Mouse (Mus musculus): ENCODE data around the gene Rnf123. TPM values are rescaled to one million over a fixed set of nuclear protein-coding genes. Genes with fewer than 3 reads are reported as not detected.
A peak's percentile ranks its signal among the peaks of the same experiment; 100 is the strongest.

Gene Rnf123
- polyA plus RNA-seq (2015; fragmentation: Nextera tagmentation; extraction: Ambion mirVana) = 44.3 and 51.6 TPM in 2 replicates

DNA sequence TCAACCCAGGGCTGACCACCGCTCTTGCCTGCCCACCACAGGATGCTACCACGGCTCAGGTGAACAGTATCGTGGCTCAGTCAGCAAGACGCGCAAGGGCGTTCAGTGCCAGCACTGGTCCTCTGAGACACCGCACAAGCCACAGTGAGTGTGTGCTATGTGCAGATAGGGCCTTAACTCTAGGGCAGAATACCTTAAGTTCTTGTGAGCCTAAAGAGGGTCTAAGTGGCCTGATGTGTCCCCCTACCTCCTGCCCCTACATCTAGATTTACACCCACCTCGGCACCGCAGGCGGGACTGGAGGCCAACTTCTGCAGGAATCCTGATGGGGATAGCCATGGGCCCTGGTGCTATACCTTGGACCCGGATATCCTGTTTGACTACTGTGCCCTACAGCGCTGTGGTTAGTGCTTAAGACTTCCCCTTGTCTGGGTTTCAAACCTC lies at the start of gene Rnf123:
Gene Rnf123, minus strand, starts transcription at position 359 of the 444 bp plus-strand sequence.
- Histone ChIP-seq H3K27ac (replicated peaks) (no peak within 1 kb of the TSS), H3K36me3 (peaks cover 41% of the 10 kb centered on the region), H3K4me3 (replicated peaks) (peak within 1 kb of the TSS; percentile 19), H3K9ac (replicated peaks) (0 out of 2 replicates have a peak within 1 kb of the TSS, but pooled peaks have one; percentile 15), H3K4me2 (peak within 1 kb of the TSS; percentile 45), H3K4me1 (peaks cover 24% of the 10 kb centered on the region), H3K27me3 (replicated peaks) (peaks cover 46% of the 10 kb centered on the region), H3K9me3 (replicated peaks) (no peaks in the 10 kb centered on the region)
- WGBS = 35% methylated on average over 12 of the region's 12 CpGs
- ATAC-seq (ENCODE audit: low FRiP score) = no peak

DNA sequence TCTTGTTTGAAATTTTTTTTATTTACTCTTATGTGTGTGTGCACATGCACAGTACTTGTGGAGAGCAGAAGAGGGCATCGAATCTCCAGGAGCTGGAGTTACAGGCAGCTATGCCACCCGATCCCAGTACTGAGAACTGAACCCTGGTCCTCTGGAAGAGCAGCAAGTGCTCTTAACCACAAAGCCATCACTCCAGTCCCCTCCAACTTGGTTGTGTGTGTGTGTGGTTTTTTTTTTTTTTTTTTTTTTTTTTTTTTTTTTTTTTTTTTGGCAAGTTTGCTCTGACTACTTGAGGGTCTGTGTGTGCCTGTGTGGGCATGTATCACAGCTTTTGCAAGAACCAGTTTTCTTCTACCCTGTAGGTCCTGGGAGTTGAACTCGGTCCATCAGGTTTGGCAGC lies 49.2 kb upstream of the Rnf123 start:
- H3K4me1 ChIP-seq = no peaks in the 10 kb centered on the region
- no peak overlapping the region for H3K4me2 ChIP-seq
- H3K27ac ChIP-seq (replicated peaks) = no peak overlapping the region
- H3K9me3 ChIP-seq (replicated peaks) = no peaks in the 10 kb centered on the region
- H3K27me3 ChIP-seq (replicated peaks) = no peaks in the 10 kb centered on the region
- H3K9ac ChIP-seq (replicated peaks) = no peak overlapping the region
- 94% methylated on average over 3 of the region's 3 CpGs for WGBS
- H3K36me3 ChIP-seq = peaks cover 8% of the 10 kb centered on the region
- ATAC-seq (ENCODE audit: low FRiP score) = no peak
- no peak overlapping the region for H3K4me3 ChIP-seq (replicated peaks)

DNA sequence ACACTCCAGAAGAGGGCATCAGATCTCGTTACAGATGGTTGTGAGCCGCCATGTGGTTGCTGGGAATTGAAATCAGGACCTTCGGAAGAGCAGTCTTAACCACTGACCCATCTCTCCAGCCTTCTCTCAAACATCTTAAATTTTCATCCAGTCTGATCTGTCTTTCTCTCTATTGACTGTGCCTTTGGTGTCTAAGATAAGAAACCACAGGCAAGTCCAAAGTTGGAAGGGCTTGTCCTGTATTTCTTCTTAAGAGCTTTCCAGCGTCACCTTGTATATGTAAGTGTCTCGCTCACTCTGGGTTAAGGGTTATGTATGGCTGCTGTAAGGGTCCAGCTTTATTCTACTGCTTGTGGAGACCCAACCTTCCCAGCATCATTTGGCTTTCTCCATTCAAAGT lies 48.4 kb upstream of the Rnf123 start:
- no peak overlapping the region for H3K9ac ChIP-seq (replicated peaks)
- WGBS = 92% methylated on average over 5 of the region's 5 CpGs

DNA sequence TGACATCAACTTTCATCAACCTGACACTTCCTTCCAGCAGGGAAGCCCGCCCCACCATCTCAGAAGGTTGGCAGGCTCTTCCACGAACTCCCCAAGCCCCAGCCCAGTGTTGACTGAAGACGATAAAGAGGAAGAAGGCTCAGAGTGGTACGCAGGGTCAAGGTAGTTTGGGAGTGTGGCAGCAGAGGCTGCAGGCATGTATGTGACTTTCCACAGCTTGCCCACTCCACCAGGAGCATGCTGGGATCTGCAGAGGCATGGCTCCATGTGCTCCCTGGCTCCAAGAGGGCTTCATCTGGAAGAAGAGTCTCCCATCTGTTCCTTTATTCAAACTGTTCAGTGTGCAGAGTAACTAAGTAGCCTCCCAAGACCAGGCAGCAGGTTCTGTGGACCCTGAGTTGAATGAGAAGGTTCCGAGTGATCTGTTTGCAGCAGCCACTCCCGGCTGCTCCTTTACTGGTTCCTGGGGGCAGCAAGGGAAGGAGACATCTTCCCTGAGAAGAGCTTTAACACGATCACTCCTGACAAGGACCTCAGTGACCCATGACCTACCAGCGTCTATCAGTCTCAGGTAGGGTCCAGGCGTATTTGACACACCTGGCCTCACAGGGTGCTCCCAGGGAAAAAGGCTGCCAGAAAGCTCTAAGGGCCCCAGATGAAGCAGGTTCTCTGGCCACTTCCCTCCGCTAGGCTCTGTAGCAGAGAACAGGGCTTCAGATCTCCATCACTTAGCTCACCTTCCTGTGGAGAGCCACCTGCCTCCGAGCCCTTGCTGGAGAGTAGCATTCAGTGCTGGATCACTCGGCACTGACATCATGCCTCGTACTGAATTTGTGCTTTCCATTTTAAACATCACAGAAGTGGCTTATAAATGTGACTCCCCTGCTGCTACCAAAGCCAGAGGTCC lies 46.1 kb upstream of the Rnf123 start:
- H3K36me3 ChIP-seq = peaks cover 18% of the 10 kb centered on the region
- H3K4me3 ChIP-seq (replicated peaks) = no peak overlapping the region
- no peaks in the 10 kb centered on the region for H3K9me3 ChIP-seq (replicated peaks)
- WGBS = 83% methylated on average over 13 of the region's 13 CpGs
- H3K27ac ChIP-seq (replicated peaks) = no peak overlapping the region
- H3K4me1 ChIP-seq = no peaks in the 10 kb centered on the region
- H3K9ac ChIP-seq (replicated peaks) = no peak overlapping the region
- no peak for ATAC-seq (ENCODE audit: low FRiP score)
- H3K4me2 ChIP-seq = no peak overlapping the region
- no peaks in the 10 kb centered on the region for H3K27me3 ChIP-seq (replicated peaks)

More for the DNA sequence above, 48.4 kb upstream of the Rnf123 start:
- Histone ChIP-seq H3K9me3 (replicated peaks) (no peaks in the 10 kb centered on the region), H3K4me3 (replicated peaks) (no peak overlapping the region), H3K4me2 (no peak overlapping the region), H3K27me3 (replicated peaks) (no peaks in the 10 kb centered on the region), H3K36me3 (peaks cover 5% of the 10 kb centered on the region), H3K27ac (replicated peaks) (no peak overlapping the region), H3K4me1 (no peaks in the 10 kb centered on the region)
- ATAC-seq (ENCODE audit: low FRiP score) = no peak

DNA sequence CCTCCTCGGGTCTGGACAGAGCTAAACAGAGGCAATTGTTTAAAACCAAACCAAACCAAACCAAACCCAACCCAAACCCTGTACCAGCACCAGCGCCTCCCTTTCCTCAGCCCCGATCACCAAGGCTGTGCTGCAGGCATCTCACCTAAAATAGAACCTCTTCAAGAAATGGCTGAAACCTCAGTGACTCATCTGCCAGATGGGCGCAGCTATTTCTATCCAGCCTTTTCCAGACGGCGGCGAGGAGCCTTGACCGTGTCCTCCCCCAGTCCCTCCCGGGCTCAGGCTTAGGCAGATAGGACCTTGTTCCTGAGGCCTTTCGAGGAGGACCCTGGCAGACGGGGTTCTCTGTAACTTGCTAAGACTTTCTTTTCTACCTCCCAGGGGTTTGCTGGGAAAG lies 45.1 kb upstream of the Rnf123 start:
- H3K36me3 ChIP-seq = peaks cover 19% of the 10 kb centered on the region
- no peak overlapping the region for H3K4me3 ChIP-seq (replicated peaks)
- no peaks in the 10 kb centered on the region for H3K4me1 ChIP-seq
- H3K9me3 ChIP-seq (replicated peaks) = no peaks in the 10 kb centered on the region
- no peaks in the 10 kb centered on the region for H3K27me3 ChIP-seq (replicated peaks)
- ATAC-seq (ENCODE audit: low FRiP score) = no peak
- no peak overlapping the region for H3K4me2 ChIP-seq
- H3K27ac ChIP-seq (replicated peaks) = no peak overlapping the region
- no peak overlapping the region for H3K9ac ChIP-seq (replicated peaks)
- 87% methylated on average over 11 of the region's 11 CpGs for WGBS

DNA sequence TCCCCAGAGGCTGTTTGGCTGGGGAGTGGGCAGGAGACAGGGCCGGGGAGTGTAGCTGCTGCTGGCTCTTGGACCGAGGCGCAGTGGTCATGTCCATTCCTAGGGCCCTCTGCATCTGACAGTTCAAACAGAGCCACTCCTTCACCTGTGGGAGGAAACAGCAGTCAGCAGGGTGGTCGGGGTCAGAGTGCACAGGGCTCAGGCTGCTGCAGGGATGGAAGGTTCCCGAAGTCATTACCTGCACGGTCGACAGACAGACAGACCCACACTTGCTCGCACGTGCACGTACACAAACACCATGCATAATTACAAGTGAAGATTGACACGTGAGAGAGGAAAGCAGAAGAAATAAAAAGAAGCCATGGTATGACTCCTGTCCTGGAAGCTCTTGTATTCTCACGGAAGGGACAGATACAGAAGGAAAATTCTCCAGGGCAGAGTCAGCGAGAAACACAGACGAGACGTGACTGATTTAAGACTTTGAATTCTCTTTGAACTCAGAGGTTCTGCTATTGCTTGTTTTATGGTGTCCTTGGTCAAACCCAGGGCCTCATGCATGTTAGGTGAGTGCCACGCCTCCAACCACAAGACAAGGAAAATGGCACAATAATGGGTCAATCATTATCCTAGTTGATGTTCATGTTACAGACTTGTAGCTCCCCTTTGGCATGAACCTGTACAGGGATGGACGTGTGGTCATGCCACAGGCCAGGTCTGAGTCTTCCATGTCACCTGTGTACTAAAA lies 43.5 kb upstream of the Rnf123 start:
- H3K27me3 ChIP-seq (replicated peaks) = no peaks in the 10 kb centered on the region
- no peaks in the 10 kb centered on the region for H3K9me3 ChIP-seq (replicated peaks)
- no peak overlapping the region for H3K4me2 ChIP-seq
- ATAC-seq (ENCODE audit: low FRiP score) = no peak
- WGBS = 80% methylated on average over 17 of the region's 17 CpGs
- no peak overlapping the region for H3K4me3 ChIP-seq (replicated peaks)
- H3K36me3 ChIP-seq = peaks cover 26% of the 10 kb centered on the region
- no peak overlapping the region for H3K9ac ChIP-seq (replicated peaks)
- H3K27ac ChIP-seq (replicated peaks) = no peak overlapping the region
- no peaks in the 10 kb centered on the region; the same call in 1 of the 2 replicates for H3K4me1 ChIP-seq

DNA sequence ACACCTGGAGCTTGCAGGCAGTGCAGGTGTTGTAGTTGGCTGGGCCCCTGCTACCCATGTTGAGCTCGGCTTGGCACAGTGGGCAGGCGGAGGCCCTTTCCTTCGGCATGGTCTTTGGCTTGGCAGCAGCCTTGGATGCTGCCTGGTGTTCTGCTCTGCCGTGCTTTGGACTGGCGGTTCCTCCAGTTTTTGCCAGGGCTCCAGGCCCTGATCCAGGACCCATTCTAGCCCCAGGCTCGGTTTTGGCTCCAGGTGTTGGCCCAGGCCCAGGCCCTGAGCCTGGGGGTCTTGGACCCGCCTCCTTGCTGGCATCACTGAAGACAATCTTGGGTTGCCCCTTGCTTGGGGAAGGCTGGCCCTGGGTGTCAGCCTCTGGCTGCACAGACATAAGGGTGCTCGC lies 42.6 kb upstream of the Rnf123 start:
- WGBS = 88% methylated on average over 8 of the region's 8 CpGs
- no peak overlapping the region for H3K9ac ChIP-seq (replicated peaks)

DNA sequence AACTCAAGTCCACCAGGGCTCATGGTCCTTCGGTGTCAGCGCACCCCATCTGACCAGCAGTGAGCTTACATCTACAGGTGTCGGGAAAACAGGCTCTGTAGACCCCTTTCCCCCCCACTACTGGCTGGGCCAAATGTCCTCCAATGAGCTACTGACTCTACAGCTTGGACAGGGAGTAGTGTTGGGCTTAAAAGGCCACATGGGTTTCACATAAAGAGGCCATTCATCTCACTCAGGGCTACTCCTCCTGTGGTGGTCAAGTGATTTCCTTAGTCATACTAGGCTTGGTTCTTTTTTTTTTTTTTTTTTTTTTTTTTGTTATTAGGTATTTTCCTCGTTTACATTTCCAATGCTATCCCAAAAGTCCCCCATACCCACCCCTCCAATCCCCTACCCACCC lies 40.8 kb upstream of the Rnf123 start:
- ATAC-seq (ENCODE audit: low FRiP score) = no peak
- Histone ChIP-seq H3K4me3 (replicated peaks) (no peak overlapping the region), H3K36me3 (peaks cover 26% of the 10 kb centered on the region), H3K4me2 (no peak overlapping the region), H3K4me1 (no peaks in the 10 kb centered on the region; the same call in 1 of the 2 replicates), H3K9ac (replicated peaks) (no peak overlapping the region), H3K27me3 (replicated peaks) (no peaks in the 10 kb centered on the region), H3K9me3 (replicated peaks) (no peaks in the 10 kb centered on the region), H3K27ac (replicated peaks) (no peak overlapping the region)
- WGBS = 79% methylated on average over 4 of the region's 4 CpGs

More for the DNA sequence above, 42.6 kb upstream of the Rnf123 start:
- ATAC-seq (ENCODE audit: low FRiP score) = no peak
- Histone ChIP-seq H3K4me3 (replicated peaks) (no peak overlapping the region), H3K27me3 (replicated peaks) (no peaks in the 10 kb centered on the region), H3K9me3 (replicated peaks) (no peaks in the 10 kb centered on the region), H3K4me2 (no peak overlapping the region), H3K4me1 (no peaks in the 10 kb centered on the region; the same call in 1 of the 2 replicates), H3K27ac (replicated peaks) (no peak overlapping the region), H3K36me3 (peaks cover 26% of the 10 kb centered on the region)

DNA sequence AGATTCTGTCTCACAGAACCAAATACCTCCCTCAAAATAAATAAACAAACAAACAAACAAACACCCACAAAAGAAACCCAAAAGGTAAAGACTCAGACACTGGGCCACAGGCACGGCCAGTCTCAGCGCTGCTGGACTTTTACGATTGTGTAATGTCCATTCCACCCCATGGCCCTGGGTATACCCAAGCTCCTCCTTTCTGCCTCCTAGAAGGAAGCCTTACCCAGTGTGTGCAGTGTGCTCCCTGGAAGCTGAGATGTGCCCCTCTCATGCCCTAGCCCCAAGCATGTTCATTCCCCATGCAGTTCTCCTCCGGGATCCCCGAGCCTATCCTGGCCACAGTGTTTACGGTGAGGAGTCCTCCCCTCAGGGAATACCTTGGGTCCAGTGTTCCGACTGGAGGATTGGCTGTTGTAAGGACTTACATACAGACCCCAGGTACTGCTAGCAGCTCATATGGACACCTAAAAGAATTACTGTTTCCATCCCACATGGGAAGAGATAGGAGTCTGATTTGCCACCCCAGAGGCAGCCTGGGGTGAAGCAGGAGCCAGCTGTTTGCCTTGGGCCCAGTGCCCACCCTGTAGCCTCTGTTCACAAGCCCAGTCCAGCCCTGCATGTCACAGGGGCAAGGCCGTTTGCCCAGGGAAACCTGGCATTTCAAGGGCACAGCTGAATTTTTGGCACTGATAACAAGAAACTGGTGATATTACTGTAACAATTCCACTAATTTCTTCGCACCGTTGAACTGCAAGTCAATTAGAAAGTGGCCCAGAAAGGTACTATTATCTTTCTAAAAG lies 38.2 kb upstream of the Rnf123 start:
- Histone ChIP-seq H3K9ac (replicated peaks) (no peak overlapping the region), H3K27me3 (replicated peaks) (no peaks in the 10 kb centered on the region), H3K4me2 (no peak overlapping the region), H3K4me3 (replicated peaks) (no peak overlapping the region), H3K4me1 (no peaks in the 10 kb centered on the region; the same call in 1 of the 2 replicates), H3K9me3 (replicated peaks) (no peaks in the 10 kb centered on the region), H3K36me3 (peaks cover 30% of the 10 kb centered on the region), H3K27ac (replicated peaks) (no peak overlapping the region)
- 87% methylated on average over 10 of the region's 10 CpGs for WGBS
- no peak for ATAC-seq (ENCODE audit: low FRiP score)

DNA sequence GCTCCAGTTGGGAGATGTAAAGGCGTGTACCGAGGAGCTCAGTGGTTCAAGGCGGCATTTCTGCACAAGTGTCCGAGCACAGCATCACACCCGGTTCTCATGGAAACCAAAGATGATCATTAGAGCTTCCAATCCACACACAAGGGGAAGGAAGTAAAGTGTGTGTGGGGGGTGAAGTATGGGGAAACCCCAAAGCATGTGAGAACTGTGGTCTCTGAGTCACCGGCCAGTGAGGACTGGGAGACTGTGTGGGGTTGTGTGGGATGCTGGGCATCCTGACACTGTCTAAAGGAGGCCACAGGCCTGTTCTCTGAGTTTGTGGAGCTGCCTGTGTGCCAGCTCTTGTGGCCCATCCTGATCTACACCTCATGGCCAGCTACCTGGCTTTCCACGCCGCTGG lies 37.5 kb upstream of the Rnf123 start:
- H3K4me1 ChIP-seq = no peaks in the 10 kb centered on the region; the same call in 1 of the 2 replicates
- WGBS = 92% methylated on average over 8 of the region's 8 CpGs
- ATAC-seq (ENCODE audit: low FRiP score) = no peak
- no peak overlapping the region for H3K4me3 ChIP-seq (replicated peaks)
- H3K4me2 ChIP-seq = no peak overlapping the region
- H3K9ac ChIP-seq (replicated peaks) = no peak overlapping the region
- H3K9me3 ChIP-seq (replicated peaks) = no peaks in the 10 kb centered on the region
- no peaks in the 10 kb centered on the region for H3K27me3 ChIP-seq (replicated peaks)
- no peak overlapping the region for H3K27ac ChIP-seq (replicated peaks)
- peaks cover 30% of the 10 kb centered on the region for H3K36me3 ChIP-seq

DNA sequence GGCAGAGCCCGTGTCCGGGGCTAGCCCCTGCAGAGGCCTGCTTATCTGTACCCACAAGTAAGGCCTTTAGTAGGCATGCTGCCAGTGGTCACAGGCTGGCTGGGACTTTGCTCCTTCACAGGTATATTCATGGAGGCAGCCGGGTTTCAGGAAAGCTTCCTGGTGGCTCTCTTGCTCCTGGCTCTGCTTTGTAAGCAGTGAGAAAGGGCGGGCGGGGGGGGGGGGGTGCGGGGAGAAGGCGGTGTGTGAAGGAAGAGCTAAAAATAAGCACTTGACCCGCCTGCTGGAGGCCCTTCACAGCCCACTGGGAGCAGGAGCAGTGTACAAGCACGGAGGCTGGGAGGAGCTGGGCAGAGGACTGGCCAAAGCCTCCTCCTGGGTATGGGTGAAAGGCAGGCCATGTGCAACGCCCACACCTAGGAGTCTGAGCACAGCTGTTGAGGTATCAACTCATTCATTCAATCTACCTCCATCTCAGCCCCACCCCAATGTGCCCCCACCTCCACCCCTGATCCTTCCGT lies 36.8 kb upstream of the Rnf123 start:
- no peak; the same call in 1 of the 2 replicates for ATAC-seq (ENCODE audit: low FRiP score)
- Histone ChIP-seq H3K4me1 (no peaks in the 10 kb centered on the region; the same call in 1 of the 2 replicates), H3K9me3 (replicated peaks) (no peaks in the 10 kb centered on the region), H3K4me3 (replicated peaks) (no peak overlapping the region), H3K9ac (replicated peaks) (no peak overlapping the region), H3K27me3 (replicated peaks) (no peaks in the 10 kb centered on the region), H3K36me3 (peaks cover 34% of the 10 kb centered on the region), H3K27ac (replicated peaks) (no peak overlapping the region), H3K4me2 (no peak overlapping the region)
- WGBS = 61% methylated on average over 8 of the region's 11 CpGs

All from neural tube, embryonic 15.5 days (tissue).